Mouse (Mus musculus) CH12.LX (cell line): Measurements from ENCODE around the gene Wdr34. TPM values are rescaled to one million over a fixed set of nuclear protein-coding genes. Genes with fewer than 3 reads are reported as not detected.

Source experiments
- DNase-seq: peaks from one replicate; pipeline ENCODE4 v3.0.0-alpha.2; 2013; ENCODE audit errors: extremely low read depth
- H3K27ac ChIP-seq: 2 replicates; pipeline ENCODE4 v1.5.1; 2012; ENCODE audit warnings: low read depth, mild to moderate bottlenecking, control low read depth, moderate library complexity; ENCODE audit not compliant: insufficient read depth
- H3K27me3 ChIP-seq: replicated peaks from 2 replicates; pipeline ENCODE3; 2012; ENCODE audit warnings: inconsistent platforms
- H3K36me3 ChIP-seq, 2 experiments: replicated peaks in 1 of 2; 2 replicates each; pipeline versions ENCODE3 to v1.6.1; 2012; ENCODE audit warnings: inconsistent platforms in 1 of 2, low read length in 1 of 2, mild to moderate bottlenecking in 1 of 2, mixed read lengths in 1 of 2, moderate library complexity in 1 of 2; ENCODE audit not compliant: control insufficient read depth in 1 of 2, insufficient read depth in 1 of 2
- H3K4me1 ChIP-seq, 2 experiments: 2 replicates each; pipeline ENCODE4 v1.6.1; 2012; ENCODE audit warnings: inconsistent platforms in 1 of 2, moderate library complexity in 1 of 2; ENCODE audit not compliant: insufficient read depth in 2 of 2, control insufficient read depth in 1 of 2
- H3K4me2 ChIP-seq: 2 replicates; pipeline ENCODE4 v1.6.1; 2012; ENCODE audit warnings: low read depth, mild to moderate bottlenecking, control low read depth; ENCODE audit not compliant: poor library complexity, insufficient read depth, severe bottlenecking
- H3K4me3 ChIP-seq, 3 experiments: fragments of 150-350 bp in 1 of 3; sonication (generic) in 1 of 3; replicated peaks in 1 of 3; 2 replicates each; pipeline versions ENCODE3 to v1.5.1; 2011 to 2012; ENCODE audit warnings: low read depth in 2 of 3, low read length in 2 of 3, mild to moderate bottlenecking in 2 of 3, moderate library complexity in 2 of 3, control low read depth in 1 of 3, improper control_type of control experiment in 1 of 3, inconsistent platforms in 1 of 3, mixed read lengths in 1 of 3; ENCODE audit not compliant: poor library complexity in 1 of 3
- H3K79me2 ChIP-seq: replicated peaks from 2 replicates; pipeline ENCODE4 v1.6.1; 2012; ENCODE audit warnings: mild to moderate bottlenecking, moderate library complexity; ENCODE audit not compliant: control insufficient read depth, poor library complexity, insufficient read depth, severe bottlenecking; ENCODE audit errors: extremely low read depth
- H3K9ac ChIP-seq: 2 replicates; pipeline ENCODE4 v1.6.1; 2012; ENCODE audit warnings: low read depth, mild to moderate bottlenecking, control low read depth, moderate library complexity; ENCODE audit not compliant: insufficient read depth
- H3K9me3 ChIP-seq: replicated peaks from 2 replicates; pipeline ENCODE3; 2012; ENCODE audit warnings: low read length, inconsistent platforms, mixed read lengths
- CTCF ChIP-seq, 2 experiments: IDR thresholded peaks in 1 of 2; conservative IDR thresholded peaks in 1 of 2; 2 replicates each; pipeline ENCODE4 v1.5.1; 2011 to 2012; ENCODE audit warnings: low read depth in 2 of 2, low read length in 2 of 2, improper control_type of control experiment in 1 of 2, inconsistent platforms in 1 of 2, mild to moderate bottlenecking in 1 of 2, moderate library complexity in 1 of 2
- EP300 ChIP-seq: IDR thresholded peaks from 2 replicates; pipeline ENCODE4 v1.6.1; 2011; ENCODE audit warnings: low read length, improper control_type of control experiment
- MAZ ChIP-seq: IDR thresholded peaks from 2 replicates; pipeline ENCODE4 v1.6.1; 2012; ENCODE audit warnings: low read depth, mild to moderate bottlenecking, inconsistent platforms, low read length, improper control_type of control experiment, moderate library complexity
- MXI1 ChIP-seq: IDR thresholded peaks from 2 replicates; pipeline ENCODE4 v1.6.1; 2011; ENCODE audit warnings: mild to moderate bottlenecking, low read depth, low read length, improper control_type of control experiment
- MYC ChIP-seq: IDR thresholded peaks from 2 replicates; pipeline ENCODE4 v1.6.1; 2011; ENCODE audit warnings: low read depth, mild to moderate bottlenecking, improper control_type of control experiment, low read length
- NELFE ChIP-seq: IDR thresholded peaks from 2 replicates; pipeline ENCODE4 v1.6.1; 2011; ENCODE audit warnings: low read depth, low read length, improper control_type of control experiment
- NRF1 ChIP-seq: IDR thresholded peaks from 2 replicates; pipeline ENCODE4 v1.6.1; 2014; ENCODE audit warnings: low read depth, mild to moderate bottlenecking, inconsistent platforms, low read length, improper control_type of control experiment, moderate library complexity
- POLR2A ChIP-seq: IDR thresholded peaks from 2 replicates; pipeline ENCODE4 v1.6.1; 2011; ENCODE audit warnings: low read depth, mild to moderate bottlenecking, improper control_type of control experiment, low read length
- RAD21 ChIP-seq: IDR thresholded peaks from 2 replicates; pipeline ENCODE4 v1.6.1; 2011; ENCODE audit warnings: low read depth, mild to moderate bottlenecking, low read length, improper control_type of control experiment, moderate library complexity
- SIN3A ChIP-seq: IDR thresholded peaks from 2 replicates; pipeline ENCODE4 v1.6.1; 2012; ENCODE audit warnings: low read length, improper control_type of control experiment, inconsistent platforms
- SMC3 ChIP-seq: IDR thresholded peaks from 2 replicates; pipeline ENCODE4 v1.6.1; 2011; ENCODE audit warnings: low read depth, low read length, improper control_type of control experiment
- TBP ChIP-seq: conservative IDR thresholded peaks from 2 replicates; pipeline ENCODE4 v1.6.1; 2011; ENCODE audit warnings: low read depth, low read length, improper control_type of control experiment
- ZMIZ1 ChIP-seq: IDR thresholded peaks from 2 replicates; pipeline ENCODE4 v1.6.1; 2012; ENCODE audit warnings: low read depth, mild to moderate bottlenecking, inconsistent platforms, low read length, improper control_type of control experiment
- dilution Hi-C: fragments of 300-500 bp; cut with MboI; formaldehyde crosslinking; loops from 2 replicates; pipeline ENCODE4 v1.14.3; 2020; ENCODE audit warnings: low sequenced_read_pairs; ENCODE audit not compliant: extremely low pct_unique_long_range_greater_than_20kb, extremely low pct_ligation_motif_present
- in situ Hi-C: fragments of 300-500 bp; cut with MboI; formaldehyde crosslinking; loops from 3 replicates; pipeline ENCODE4 v1.14.3; 2019; ENCODE audit warnings: low sequenced_read_pairs, low pct_ligation_motif_present, low pct_unique_long_range_greater_than_20kb, mixed read lengths
- polyA plus RNA-seq: library from polyadenylated mRNA; unstranded; fragments of >175 nt; gene quantifications from 2 replicates; pipeline ENCODE4 v1.2.1, GENCODE M21; 2012; ENCODE audit warnings: low read depth; ENCODE audit not compliant: insufficient read length
- total RNA-seq, 2 experiments: library from RNA; depleted of rRNA; stranded (reverse); fragments of 300-350 nt in 1 of 2; fragments of >200 nt in 1 of 2; gene quantifications; 2 replicates each; pipeline ENCODE4 v1.2.3; 2012 to 2014

Gene Wdr34
- total and polyA plus RNA-seq, 3 experiments, result 24.7 to 28.0 (median 26.5) TPM

GRCm38 (mm10) chr2:30095882-30096527 lies 47.3 kb upstream of the Wdr34 start:
- in situ Hi-C loops (no loop called here), dilution Hi-C loops (no loop called here)
- Histone ChIP-seq H3K27me3 (no peaks in the 10 kb centered on the region), H3K4me1 (peaks cover 22 to 56% of the 10 kb centered on the region in 2 experiments), H3K4me2 (no peak overlapping the region), H3K4me3 (no peak overlapping the region), H3K27ac (no peak overlapping the region), H3K36me3 (peaks cover 21 to 67% of the 10 kb centered on the region in 2 experiments), H3K9me3 (no peaks in the 10 kb centered on the region), H3K9ac (no peak overlapping the region), H3K79me2 (peaks cover 3% of the 10 kb centered on the region; the same call in 1 of the 2 replicates)
- 0 out of 2 replicates have a peak, but pooled peaks have one; percentile 10 for TF ChIP-seq NELFE
- 0 out of 2 replicates have a peak, but pooled peaks have one; percentile 35 for TF ChIP-seq SIN3A
- TF ChIP-seq MYC, result peak; percentile 56; the same call in 1 of the 2 replicates
- no peak for TF ChIP-seq POLR2A
- peak; percentile 41; the same call in 1 of the 2 replicates for TF ChIP-seq MXI1
- TF ChIP-seq ZMIZ1, result no peak
- TF ChIP-seq SMC3, result peak; percentile 82
- peak; percentile 53 to 92; a peak in 3 of 4 replicates for TF ChIP-seq CTCF (conservative IDR thresholded peaks at IDR 0.05 in 1 of 2, IDR thresholded peaks at IDR 0.05 in 1 of 2; ENCODE audit: low read depth in 2 of 2, low read length in 2 of 2)
- TF ChIP-seq MAZ, result no peak
- TF ChIP-seq RAD21, result peak; percentile 87
- peak; percentile 70 for DNase-seq

GRCm38 (mm10) chr2:30094208-30094588 lies 45.5 kb upstream of the Wdr34 start:
- Histone ChIP-seq H3K4me2 (peak overlapping the region; percentile 85), H3K4me1 (peaks cover 22 to 45% of the 10 kb centered on the region in 2 experiments), H3K9me3 (no peaks in the 10 kb centered on the region), H3K36me3 (peaks cover 26 to 66% of the 10 kb centered on the region in 2 experiments), H3K79me2 (peaks cover 3% of the 10 kb centered on the region; the same call in 1 of the 2 replicates), H3K27me3 (no peaks in the 10 kb centered on the region), H3K4me3 (peak overlapping the region; percentile 71 to 88 (median 80)), H3K9ac (peak overlapping the region; percentile 56), H3K27ac (peak overlapping the region; percentile 25; the same call in 1 of the 2 replicates)
- TF ChIP-seq SMC3, result no peak
- no peak for TF ChIP-seq ZMIZ1
- no peak for TF ChIP-seq NELFE
- TF ChIP-seq TBP, result peak; percentile 8; the same call in 1 of the 2 replicates
- TF ChIP-seq MXI1, result peak; percentile 35; the same call in 1 of the 2 replicates
- TF ChIP-seq EP300, result no peak
- peak; percentile 64 for TF ChIP-seq NRF1
- TF ChIP-seq RAD21, result no peak
- in situ Hi-C loops (no loop called here), dilution Hi-C loops (no loop called here)
- peak; percentile 60 for DNase-seq
